Mouse (Mus musculus) intestine, embryonic 16.5 days (tissue): Measurements from ENCODE around the gene Grip2. TPM values are rescaled to one million over a fixed set of nuclear protein-coding genes. Genes with fewer than 3 reads are reported as not detected.

Experiments used
- ATAC-seq: fragments of 200-750 bp; cut with Nextera tagmentation; 2 replicates; pipeline ENCODE4 v1.8.0; 2017; ENCODE audit warnings: moderate TSS enrichment, moderate library complexity
- H3K27ac ChIP-seq: fragments of 300-500 bp; sonication (generic); 2 replicates; pipeline ENCODE4 v1.5.1; 2014; ENCODE audit warnings: mild to moderate bottlenecking, low read length
- H3K27me3 ChIP-seq: fragments of 300-500 bp; sonication (generic); replicated peaks from 2 replicates; pipeline ENCODE4 v1.6.1; 2014; ENCODE audit warnings: low read length, control low read depth, mixed read lengths; ENCODE audit not compliant: control insufficient read depth, insufficient read depth
- H3K36me3 ChIP-seq: fragments of 300-500 bp; sonication (generic); 2 replicates; pipeline ENCODE4 v1.6.1; 2014; ENCODE audit warnings: low read length, control low read depth; ENCODE audit not compliant: control insufficient read depth, insufficient read depth
- H3K4me1 ChIP-seq: fragments of 300-500 bp; sonication (generic); 2 replicates; pipeline ENCODE4 v1.6.1; 2014; ENCODE audit warnings: low read length, control low read depth, mixed read lengths; ENCODE audit not compliant: control insufficient read depth, insufficient read depth
- H3K4me2 ChIP-seq: fragments of 300-500 bp; sonication (generic); 2 replicates; pipeline ENCODE4 v1.6.1; 2014; ENCODE audit warnings: low read depth, low read length, control low read depth
- H3K4me3 ChIP-seq: fragments of 300-500 bp; sonication (generic); 2 replicates; pipeline ENCODE4 v1.5.1; 2014; ENCODE audit warnings: mild to moderate bottlenecking, low read length
- H3K9ac ChIP-seq: fragments of 300-500 bp; sonication (generic); 2 replicates; pipeline ENCODE4 v1.6.1; 2014; ENCODE audit warnings: low read depth, low read length
- H3K9me3 ChIP-seq: fragments of 300-500 bp; sonication (generic); 2 replicates; pipeline ENCODE4 v1.6.1; 2016; ENCODE audit warnings: low read length, control low read depth; ENCODE audit not compliant: control insufficient read depth
- WGBS: fragments of 180-500 bp; shearing (Covaris S2); extraction: QIAGEN DNeasy Blood & Tissue Kit; methylation state at CpG from one replicate; pipeline ENCODE4 v1.1.7; 2014; 5-methylcytosine and 5-hydroxymethylcytosine counted together
- polyA plus RNA-seq: library from polyadenylated mRNA; unstranded; fragments of >200 nt; fragmentation: Nextera tagmentation; extraction: Ambion mirVana; gene quantifications from 2 replicates; pipeline ENCODE4 v1.2.1, GENCODE M21; 2015

Gene Grip2
- polyA plus RNA-seq, 1 experiment from 2014 or later: 0.45 TPM

- Histone ChIP-seq H3K4me2 (no peak overlapping the region), H3K9me3 (no peaks in the 10 kb centered on the region), H3K4me3 (no peak overlapping the region), H3K27me3 (no peaks in the 10 kb centered on the region), H3K36me3 (no peaks in the 10 kb centered on the region), H3K27ac (no peak overlapping the region), H3K4me1 (no peaks in the 10 kb centered on the region), H3K9ac (no peak overlapping the region)
- WGBS: 63% methylated on average over 5 of the region's 5 CpGs
- no peak for ATAC-seq
Measured at GRCm38 (mm10) chr6:91773951-91774350, 53.1 kb downstream of the Grip2 start.

GRCm38 (mm10) chr6:91767550-91767949 is 59.5 kb downstream of the Grip2 start:
- H3K27ac ChIP-seq: no peak overlapping the region
- WGBS: 76% methylated on average over 8 of the region's 8 CpGs
- H3K4me2 ChIP-seq: no peak overlapping the region
- ATAC-seq: no peak
- no peaks in the 10 kb centered on the region for H3K27me3 ChIP-seq
- no peak overlapping the region for H3K4me3 ChIP-seq
- no peaks in the 10 kb centered on the region for H3K36me3 ChIP-seq
- no peak overlapping the region for H3K9ac ChIP-seq
- H3K9me3 ChIP-seq: no peaks in the 10 kb centered on the region
- no peaks in the 10 kb centered on the region for H3K4me1 ChIP-seq

GRCm38 (mm10) chr6:91762051-91762742 is 64.9 kb downstream of the Grip2 start:
- no peak for ATAC-seq
- no peak overlapping the region for H3K9ac ChIP-seq
- H3K9me3 ChIP-seq: no peaks in the 10 kb centered on the region
- H3K27me3 ChIP-seq: no peaks in the 10 kb centered on the region
- no peak overlapping the region for H3K4me2 ChIP-seq
- peaks cover 4% of the 10 kb centered on the region; the same call in 1 of the 2 replicates for H3K36me3 ChIP-seq
- H3K4me1 ChIP-seq: no peaks in the 10 kb centered on the region
- no peak overlapping the region for H3K27ac ChIP-seq
- 74% methylated on average over 9 of the region's 9 CpGs for WGBS
- no peak overlapping the region for H3K4me3 ChIP-seq

GRCm38 (mm10) chr6:91754845-91755244 is 72.2 kb downstream of the Grip2 start:
- ATAC-seq: no peak
- Histone ChIP-seq H3K9ac (no peak overlapping the region), H3K27me3 (no peaks in the 10 kb centered on the region), H3K4me2 (no peak overlapping the region), H3K36me3 (peaks cover 6% of the 10 kb centered on the region; the same call in 1 of the 2 replicates), H3K27ac (no peak overlapping the region), H3K4me3 (no peak overlapping the region), H3K9me3 (no peaks in the 10 kb centered on the region), H3K4me1 (no peaks in the 10 kb centered on the region)
- 87% methylated on average over 12 of the region's 12 CpGs for WGBS

- no peaks in the 10 kb centered on the region for H3K27me3 ChIP-seq
- no peak overlapping the region for H3K4me2 ChIP-seq
- 0 out of 2 replicates have a peak, but pooled peaks cover 1% of the 10 kb centered on the region for H3K9me3 ChIP-seq
- H3K36me3 ChIP-seq: peaks cover 6% of the 10 kb centered on the region
- WGBS: 64% methylated on average over 6 of the region's 6 CpGs
- no peaks in the 10 kb centered on the region for H3K4me1 ChIP-seq
- H3K4me3 ChIP-seq: no peak overlapping the region
- no peak overlapping the region for H3K9ac ChIP-seq
- ATAC-seq: no peak
- no peak overlapping the region for H3K27ac ChIP-seq
Measured at GRCm38 (mm10) chr6:91754098-91754497, 73.0 kb downstream of the Grip2 start.

GRCm38 (mm10) chr6:91752884-91753283 is 74.2 kb downstream of the Grip2 start:
- no peak for ATAC-seq
- H3K27me3 ChIP-seq: no peaks in the 10 kb centered on the region
- H3K27ac ChIP-seq: no peak overlapping the region
- peaks cover 16% of the 10 kb centered on the region for H3K36me3 ChIP-seq
- WGBS: 74% methylated on average over 8 of the region's 8 CpGs
- no peak overlapping the region for H3K9ac ChIP-seq
- 0 out of 2 replicates have a peak, but pooled peaks cover 3% of the 10 kb centered on the region for H3K9me3 ChIP-seq
- H3K4me2 ChIP-seq: no peak overlapping the region
- no peaks in the 10 kb centered on the region for H3K4me1 ChIP-seq
- H3K4me3 ChIP-seq: no peak overlapping the region

- ATAC-seq: no peak
- no peak overlapping the region for H3K4me3 ChIP-seq
- WGBS: 70% methylated on average over 3 of the region's 3 CpGs
- no peak overlapping the region for H3K9ac ChIP-seq
- H3K36me3 ChIP-seq: peaks cover 23% of the 10 kb centered on the region
- H3K27me3 ChIP-seq: no peaks in the 10 kb centered on the region
- no peaks in the 10 kb centered on the region for H3K4me1 ChIP-seq
- no peak overlapping the region for H3K4me2 ChIP-seq
- H3K27ac ChIP-seq: no peak overlapping the region
- H3K9me3 ChIP-seq: 0 out of 2 replicates have a peak, but pooled peaks cover 3% of the 10 kb centered on the region
Measured at GRCm38 (mm10) chr6:91750976-91751375, 76.1 kb downstream of the Grip2 start.

GRCm38 (mm10) chr6:91746776-91747175 is 80.3 kb downstream of the Grip2 start:
- Histone ChIP-seq H3K27ac (no peak overlapping the region), H3K4me1 (no peaks in the 10 kb centered on the region), H3K4me3 (no peak overlapping the region), H3K9me3 (0 out of 2 replicates have a peak, but pooled peaks cover 3% of the 10 kb centered on the region), H3K9ac (no peak overlapping the region), H3K36me3 (peaks cover 40% of the 10 kb centered on the region), H3K4me2 (no peak overlapping the region), H3K27me3 (no peaks in the 10 kb centered on the region)
- 64% methylated on average over 5 of the region's 5 CpGs for WGBS
- ATAC-seq: no peak

GRCm38 (mm10) chr6:91745947-91746582 is 81.0 kb downstream of the Grip2 start:
- Histone ChIP-seq H3K4me3 (no peak overlapping the region), H3K36me3 (peaks cover 46% of the 10 kb centered on the region), H3K9me3 (0 out of 2 replicates have a peak, but pooled peaks cover 3% of the 10 kb centered on the region), H3K4me1 (no peaks in the 10 kb centered on the region), H3K9ac (no peak overlapping the region), H3K27ac (no peak overlapping the region), H3K4me2 (no peak overlapping the region), H3K27me3 (no peaks in the 10 kb centered on the region)
- no peak for ATAC-seq
- 52% methylated on average over 7 of the region's 7 CpGs for WGBS
